Mouse (Mus musculus) 3134 (cell line): ENCODE results near the gene Dntt.

Experiments used
- DNase-seq: peaks from one replicate; pipeline ENCODE4 v3.0.0-alpha.2; 2011; ENCODE audit warnings: low spot score; ENCODE audit not compliant: insufficient read length; ENCODE audit errors: extremely low read depth

The Dntt gene

GRCm38 (mm10) chr19:41008674-41009395, 20.2 kb upstream of the Dntt start:
- no peak for DNase-seq

GRCm38 (mm10) chr19:41011676-41012075, 17.4 kb upstream of the Dntt start:
- no peak for DNase-seq

- DNase-seq: no peak
Measured at GRCm38 (mm10) chr19:41013591-41013990, 15.5 kb upstream of the Dntt start.

GRCm38 (mm10) chr19:41014003-41014402, 15.1 kb upstream of the Dntt start:
- no peak for DNase-seq

- peak; percentile 30 for DNase-seq
Measured at GRCm38 (mm10) chr19:41015951-41016716, 12.9 kb upstream of the Dntt start.

GRCm38 (mm10) chr19:41019164-41019675, 9.9 kb upstream of the Dntt start:
- DNase-seq: no peak

GRCm38 (mm10) chr19:41020537-41020936, 8.5 kb upstream of the Dntt start:
- no peak for DNase-seq

GRCm38 (mm10) chr19:41022244-41022643, 6.8 kb upstream of the Dntt start:
- no peak for DNase-seq

- DNase-seq: no peak
Measured at GRCm38 (mm10) chr19:41026551-41026950, 2.5 kb upstream of the Dntt start.

- no peak for DNase-seq
Measured at GRCm38 (mm10) chr19:41027024-41027423, 2.1 kb upstream of the Dntt start.

GRCm38 (mm10) chr19:41027601-41028000, 1.5 kb upstream of the Dntt start:
- no peak for DNase-seq

GRCm38 (mm10) chr19:41030161-41030560, 1.1 kb downstream of the Dntt start:
- DNase-seq: no peak

- DNase-seq: no peak
Measured at GRCm38 (mm10) chr19:41031009-41031408, 1.9 kb downstream of the Dntt start.

GRCm38 (mm10) chr19:41031869-41032268, 2.8 kb downstream of the Dntt start:
- no peak for DNase-seq

- DNase-seq: no peak
Measured at GRCm38 (mm10) chr19:41035809-41036551, 6.9 kb downstream of the Dntt start.

- DNase-seq: no peak
Measured at GRCm38 (mm10) chr19:41039110-41039509, 10.0 kb downstream of the Dntt start.

- DNase-seq: peak; percentile 7
Measured at GRCm38 (mm10) chr19:41045091-41045770, 16.2 kb downstream of the Dntt start.

- DNase-seq: no peak
Measured at GRCm38 (mm10) chr19:41047437-41048186, 18.5 kb downstream of the Dntt start.

GRCm38 (mm10) chr19:41048187-41048559, 19.1 kb downstream of the Dntt start:
- DNase-seq: no peak

- DNase-seq: no peak
Measured at GRCm38 (mm10) chr19:41051714-41052113, 22.6 kb downstream of the Dntt start.
